Mouse (Mus musculus): Measurements from ENCODE around the gene Ltn1.
A peak's percentile ranks its signal among the peaks of the same experiment; 100 is the strongest.

Gene Ltn1

GRCm38 (mm10) chr16:87393813-87394548, 38.4 kb downstream of the Ltn1 start:
- peak; percentile 47 for DNase-seq (ENCODE audit: inconsistent ontology term)

GRCm38 (mm10) chr16:87387444-87387977, 44.9 kb downstream of the Ltn1 start:
- DNase-seq (ENCODE audit: inconsistent ontology term), result peak; percentile 69

GRCm38 (mm10) chr16:87384366-87384765, 48.0 kb downstream of the Ltn1 start:
- no peak for DNase-seq (ENCODE audit: inconsistent ontology term)

GRCm38 (mm10) chr16:87382996-87383395, 49.4 kb downstream of the Ltn1 start:
- peak; percentile 62 for DNase-seq (ENCODE audit: inconsistent ontology term)

- DNase-seq (ENCODE audit: inconsistent ontology term), result no peak
Measured at GRCm38 (mm10) chr16:87366445-87366844, 66.0 kb downstream of the Ltn1 start.

GRCm38 (mm10) chr16:87366035-87366434, 66.4 kb downstream of the Ltn1 start:
- no peak for DNase-seq (ENCODE audit: inconsistent ontology term)

GRCm38 (mm10) chr16:87364231-87364630, 68.2 kb downstream of the Ltn1 start:
- DNase-seq (ENCODE audit: inconsistent ontology term), result peak; percentile 63

GRCm38 (mm10) chr16:87360096-87360495, 72.3 kb downstream of the Ltn1 start:
- DNase-seq (ENCODE audit: inconsistent ontology term), result no peak

- DNase-seq (ENCODE audit: inconsistent ontology term), result no peak
Measured at GRCm38 (mm10) chr16:87354748-87355147, 77.7 kb downstream of the Ltn1 start.

- peak; percentile 96 for DNase-seq (ENCODE audit: inconsistent ontology term)
Measured at GRCm38 (mm10) chr16:87354075-87354583, 78.3 kb downstream of the Ltn1 start, which contains the start of gene N6amt1. Gene N6amt1, plus strand, starts transcription at chr16:87354185.

- no peak for DNase-seq (ENCODE audit: inconsistent ontology term)
Measured at GRCm38 (mm10) chr16:87353605-87354004, 78.8 kb downstream of the Ltn1 start.

GRCm38 (mm10) chr16:87351386-87352105, 80.9 kb downstream of the Ltn1 start:
- no peak for DNase-seq (ENCODE audit: inconsistent ontology term)

GRCm38 (mm10) chr16:87348133-87348532, 84.3 kb downstream of the Ltn1 start:
- peak; percentile 73 for DNase-seq (ENCODE audit: inconsistent ontology term)

- no peak for DNase-seq (ENCODE audit: inconsistent ontology term)
Measured at GRCm38 (mm10) chr16:87341043-87341572, 91.3 kb downstream of the Ltn1 start.

- no peak for DNase-seq (ENCODE audit: inconsistent ontology term)
Measured at GRCm38 (mm10) chr16:87334756-87335155, 97.7 kb downstream of the Ltn1 start.

- DNase-seq (ENCODE audit: inconsistent ontology term), result no peak
Measured at GRCm38 (mm10) chr16:87329986-87330385, 102.4 kb downstream of the Ltn1 start.
